Mouse (Mus musculus): ENCODE measurements around the gene Ift172.

Ift172 gene

GRCm38 (mm10) chr5:31290521-31291360, at the start of gene Ift172:
TSS of gene Ift172 (minus strand) at chr5:31291116.
- in situ Hi-C loops (cut with MboI, MseI): loop anchor here (5.0 kb wide), 1 partner anchor 88 kb away; the partner anchor contains the start of gene Zfp513

- in situ Hi-C loops (cut with MboI, MseI): no loop called here
Observed at GRCm38 (mm10) chr5:31328255-31328654, 37.3 kb upstream of the Ift172 start.

- in situ Hi-C loops (cut with MboI, MseI): no loop called here
Observed at GRCm38 (mm10) chr5:31326850-31327249, 35.9 kb upstream of the Ift172 start.

- in situ Hi-C loops (cut with MboI, MseI): no loop called here
Observed at GRCm38 (mm10) chr5:31324085-31324484, 33.2 kb upstream of the Ift172 start.

- in situ Hi-C loops (cut with MboI, MseI): no loop called here
Observed at GRCm38 (mm10) chr5:31322776-31323175, 31.9 kb upstream of the Ift172 start.

- in situ Hi-C loops (cut with MboI, MseI): no loop called here
Observed at GRCm38 (mm10) chr5:31312806-31313205, 21.9 kb upstream of the Ift172 start.

- in situ Hi-C loops (cut with MboI, MseI): no loop called here
Observed at GRCm38 (mm10) chr5:31303093-31303492, 12.2 kb upstream of the Ift172 start.

GRCm38 (mm10) chr5:31301866-31302265, 10.9 kb upstream of the Ift172 start:
- in situ Hi-C loops (cut with MboI, MseI): no loop called here

GRCm38 (mm10) chr5:31298486-31298885, 7.6 kb upstream of the Ift172 start:
- in situ Hi-C loops (cut with MboI, MseI): no loop called here

- in situ Hi-C loops (cut with MboI, MseI): no loop called here
Observed at GRCm38 (mm10) chr5:31297981-31298380, 7.1 kb upstream of the Ift172 start.

- in situ Hi-C loops (cut with MboI, MseI): no loop called here
Observed at GRCm38 (mm10) chr5:31297047-31297757, 6.3 kb upstream of the Ift172 start, which contains the start of gene Gckr. TSS of gene Gckr (plus strand) at chr5:31297443.

- in situ Hi-C loops (cut with MboI, MseI): no loop called here
Observed at GRCm38 (mm10) chr5:31295606-31296141, 4.8 kb upstream of the Ift172 start, which contains the start of gene Fndc4. TSS of gene Fndc4 (minus strand) at chr5:31296080.

- in situ Hi-C loops (cut with MboI, MseI): loop anchor here (5.0 kb wide), 1 partner anchor 93 kb away; the partner anchor contains the start of gene Zfp513
Observed at GRCm38 (mm10) chr5:31294964-31295605, 4.2 kb upstream of the Ift172 start.

- in situ Hi-C loops (cut with MboI, MseI): loop anchor here (5.0 kb wide), 1 partner anchor 89 kb away; the partner anchor contains the start of gene Zfp513
Observed at GRCm38 (mm10) chr5:31291361-31291688, 409 bp upstream of the Ift172 start.

- in situ Hi-C loops (cut with MboI, MseI): loop anchor here (5.0 kb wide), 1 partner anchor 87 kb away; the partner anchor contains the start of gene Zfp513
Observed at GRCm38 (mm10) chr5:31289626-31290230, 1.2 kb downstream of the Ift172 start.

GRCm38 (mm10) chr5:31288655-31289054, 2.3 kb downstream of the Ift172 start:
- in situ Hi-C loops (cut with MboI, MseI): no loop called here

- in situ Hi-C loops (cut with MboI, MseI): no loop called here
Observed at GRCm38 (mm10) chr5:31288225-31288624, 2.7 kb downstream of the Ift172 start.

GRCm38 (mm10) chr5:31279245-31279988, 11.5 kb downstream of the Ift172 start:
- in situ Hi-C loops (cut with MboI, MseI): no loop called here

GRCm38 (mm10) chr5:31273018-31273417, 17.9 kb downstream of the Ift172 start:
- in situ Hi-C loops (cut with MboI, MseI): no loop called here

GRCm38 (mm10) chr5:31267686-31268085, 23.2 kb downstream of the Ift172 start:
- in situ Hi-C loops (cut with MboI, MseI): no loop called here

- in situ Hi-C loops (cut with MboI, MseI): no loop called here
Observed at GRCm38 (mm10) chr5:31266101-31266500, 24.8 kb downstream of the Ift172 start.
